Mouse (Mus musculus) heart, embryonic 15.5 days (tissue): Measurements from ENCODE around the gene Atp6v0e. TPM values are rescaled to one million over a fixed set of nuclear protein-coding genes. Genes with fewer than 3 reads are reported as not detected.

Experiments used
- ATAC-seq: fragments of 200-750 bp; cut with Nextera tagmentation; replicated peaks from 2 replicates; pipeline ENCODE4 v1.8.0; 2017; ENCODE audit warnings: low read depth, moderate TSS enrichment; ENCODE audit not compliant: insufficient number of reproducible peaks, insufficient read depth, low FRiP score
- H3K27ac ChIP-seq: fragments of 300-500 bp; sonication (generic); 2 replicates; pipeline ENCODE4 v1.5.1; 2015; ENCODE audit warnings: mild to moderate bottlenecking, inconsistent platforms
- H3K27me3 ChIP-seq: fragments of 300-500 bp; sonication (generic); 2 replicates; pipeline ENCODE4 v1.6.1; 2015; ENCODE audit warnings: inconsistent platforms
- H3K36me3 ChIP-seq: fragments of 300-500 bp; sonication (generic); 2 replicates; pipeline ENCODE4 v1.6.1; 2015; ENCODE audit warnings: mild to moderate bottlenecking, inconsistent platforms
- H3K4me1 ChIP-seq: fragments of 300-500 bp; sonication (generic); replicated peaks from 2 replicates; pipeline ENCODE4 v1.6.1; 2015; ENCODE audit warnings: inconsistent platforms
- H3K4me2 ChIP-seq: fragments of 300-500 bp; sonication (generic); 2 replicates; pipeline ENCODE4 v1.6.1; 2015; ENCODE audit warnings: inconsistent platforms, mild to moderate bottlenecking, moderate library complexity
- H3K4me3 ChIP-seq: fragments of 300-500 bp; sonication (generic); 2 replicates; pipeline ENCODE4 v1.5.1; 2015; ENCODE audit warnings: mild to moderate bottlenecking, inconsistent platforms
- H3K9ac ChIP-seq: fragments of 300-500 bp; sonication (generic); 2 replicates; pipeline ENCODE4 v1.6.1; 2015; ENCODE audit warnings: mild to moderate bottlenecking, inconsistent platforms
- H3K9me3 ChIP-seq: fragments of 300-500 bp; sonication (generic); replicated peaks from 2 replicates; pipeline ENCODE4 v1.6.1; 2016; ENCODE audit warnings: inconsistent platforms
- WGBS: fragments of 180-500 bp; shearing (Covaris S2); methylation state at CpG from one replicate; pipeline ENCODE4 v1.1.7; 2015; ENCODE audit warnings: mixed read lengths; 5-methylcytosine and 5-hydroxymethylcytosine counted together
- polyA plus RNA-seq: library from polyadenylated mRNA; unstranded; fragments of >200 nt; fragmentation: Nextera tagmentation; extraction: Ambion mirVana; gene quantifications from 2 replicates; pipeline ENCODE4 v1.2.1, GENCODE M21; 2015

Atp6v0e gene
- polyA plus RNA-seq, 1 experiment from 2014 or later: 200 TPM

GRCm38 (mm10) chr17:26703671-26704070 lies 40.6 kb downstream of the Atp6v0e start:
- no peaks in the 10 kb centered on the region for H3K27me3 ChIP-seq
- H3K4me3 ChIP-seq: no peak overlapping the region
- peaks cover 52% of the 10 kb centered on the region for H3K4me1 ChIP-seq
- ATAC-seq: no peak
- H3K4me2 ChIP-seq: no peak overlapping the region
- H3K9ac ChIP-seq: no peak overlapping the region
- 78% methylated on average over 4 of the region's 4 CpGs for WGBS
- H3K27ac ChIP-seq: no peak overlapping the region
- peaks cover 10% of the 10 kb centered on the region for H3K36me3 ChIP-seq
- no peaks in the 10 kb centered on the region for H3K9me3 ChIP-seq

- no peak for ATAC-seq
- Histone ChIP-seq H3K9ac (no peak overlapping the region), H3K27ac (peak overlapping the region; percentile 71), H3K9me3 (no peaks in the 10 kb centered on the region), H3K4me2 (no peak overlapping the region), H3K4me3 (no peak overlapping the region), H3K27me3 (no peaks in the 10 kb centered on the region), H3K4me1 (peaks cover 53% of the 10 kb centered on the region), H3K36me3 (peaks cover 3% of the 10 kb centered on the region; the same call in 1 of the 2 replicates)
- whole genome bisulfite sequencing: 45% methylated on average over 11 of the region's 11 CpGs
Observed at GRCm38 (mm10) chr17:26705463-26706359, 42.7 kb downstream of the Atp6v0e start.

- no peak overlapping the region for H3K4me3 ChIP-seq
- H3K4me1 ChIP-seq: peaks cover 43% of the 10 kb centered on the region
- no peaks in the 10 kb centered on the region for H3K27me3 ChIP-seq
- H3K4me2 ChIP-seq: no peak overlapping the region
- 51% methylated on average over 7 of the region's 7 CpGs for whole genome bisulfite sequencing
- H3K9me3 ChIP-seq: no peaks in the 10 kb centered on the region
- ATAC-seq: no peak
- no peak overlapping the region for H3K9ac ChIP-seq
- no peak overlapping the region for H3K27ac ChIP-seq
- peaks cover 3% of the 10 kb centered on the region; the same call in 1 of the 2 replicates for H3K36me3 ChIP-seq
Observed at GRCm38 (mm10) chr17:26707066-26707465, 44.0 kb downstream of the Atp6v0e start.

- Histone ChIP-seq H3K4me3 (no peak overlapping the region), H3K36me3 (peaks cover 3% of the 10 kb centered on the region; the same call in 1 of the 2 replicates), H3K9me3 (no peaks in the 10 kb centered on the region), H3K4me1 (peaks cover 35% of the 10 kb centered on the region), H3K4me2 (no peak overlapping the region), H3K9ac (no peak overlapping the region), H3K27ac (no peak overlapping the region), H3K27me3 (no peaks in the 10 kb centered on the region)
- ATAC-seq: no peak
Observed at GRCm38 (mm10) chr17:26708499-26708898, 45.5 kb downstream of the Atp6v0e start.

- H3K36me3 ChIP-seq: peaks cover 3% of the 10 kb centered on the region; the same call in 1 of the 2 replicates
- 44% methylated on average over 9 of the region's 9 CpGs for WGBS
- no peak overlapping the region for H3K9ac ChIP-seq
- no peaks in the 10 kb centered on the region for H3K27me3 ChIP-seq
- H3K27ac ChIP-seq: no peak overlapping the region
- H3K9me3 ChIP-seq: no peaks in the 10 kb centered on the region
- H3K4me3 ChIP-seq: no peak overlapping the region
- H3K4me1 ChIP-seq: peaks cover 35% of the 10 kb centered on the region
- H3K4me2 ChIP-seq: no peak overlapping the region
- ATAC-seq: no peak
Observed at GRCm38 (mm10) chr17:26708993-26709590, 46.1 kb downstream of the Atp6v0e start.

- Histone ChIP-seq H3K4me3 (no peak overlapping the region), H3K4me1 (peaks cover 44% of the 10 kb centered on the region), H3K9ac (no peak overlapping the region), H3K27ac (peak overlapping the region; percentile 29), H3K4me2 (no peak overlapping the region), H3K9me3 (no peaks in the 10 kb centered on the region), H3K27me3 (no peaks in the 10 kb centered on the region), H3K36me3 (no peaks in the 10 kb centered on the region)
- ATAC-seq: no peak
- 24% methylated on average over 6 of the region's 6 CpGs for WGBS
Observed at GRCm38 (mm10) chr17:26710049-26710448, 47.0 kb downstream of the Atp6v0e start.

GRCm38 (mm10) chr17:26715271-26715758 lies 52.3 kb downstream of the Atp6v0e start, which contains the start of gene Crebrf:
Gene Crebrf, plus strand, starts transcription at chr17:26715650.
- H3K27ac ChIP-seq: peak within 1 kb of the TSS; percentile 93
- peak; percentile 79 for ATAC-seq
- no peaks in the 10 kb centered on the region for H3K27me3 ChIP-seq
- peak within 1 kb of the TSS; percentile 86 for H3K9ac ChIP-seq
- peak within 1 kb of the TSS; percentile 98 for H3K4me3 ChIP-seq
- H3K4me2 ChIP-seq: peak within 1 kb of the TSS; percentile 80
- H3K36me3 ChIP-seq: no peaks in the 10 kb centered on the region
- H3K4me1 ChIP-seq: peaks cover 15% of the 10 kb centered on the region
- no peaks in the 10 kb centered on the region for H3K9me3 ChIP-seq
- WGBS: under 1% methylated on average over 41 of the region's 41 CpGs

GRCm38 (mm10) chr17:26715916-26716717 lies 53.1 kb downstream of the Atp6v0e start:
- Histone ChIP-seq H3K4me2 (peak overlapping the region; percentile 80), H3K4me3 (peak overlapping the region; percentile 98), H3K4me1 (peaks cover 9% of the 10 kb centered on the region; the same call in 1 of the 2 replicates), H3K9me3 (no peaks in the 10 kb centered on the region), H3K36me3 (no peaks in the 10 kb centered on the region), H3K9ac (peak overlapping the region; percentile 86), H3K27me3 (no peaks in the 10 kb centered on the region), H3K27ac (peak overlapping the region; percentile 93)
- ATAC-seq: peak; percentile 98
- under 1% methylated on average over 71 of the region's 75 CpGs for WGBS

GRCm38 (mm10) chr17:26717868-26718267 lies 54.8 kb downstream of the Atp6v0e start:
- Histone ChIP-seq H3K36me3 (no peaks in the 10 kb centered on the region), H3K4me1 (peaks cover 9% of the 10 kb centered on the region; the same call in 1 of the 2 replicates), H3K27ac (no peak overlapping the region), H3K4me3 (no peak overlapping the region), H3K4me2 (no peak overlapping the region), H3K27me3 (no peaks in the 10 kb centered on the region), H3K9ac (no peak overlapping the region), H3K9me3 (no peaks in the 10 kb centered on the region)
- no peak for ATAC-seq
- 70% methylated on average over 2 of the region's 2 CpGs for WGBS

- Histone ChIP-seq H3K36me3 (no peaks in the 10 kb centered on the region), H3K4me2 (no peak overlapping the region), H3K4me1 (peaks cover 7% of the 10 kb centered on the region; the same call in 1 of the 2 replicates), H3K27ac (no peak overlapping the region), H3K9me3 (no peaks in the 10 kb centered on the region), H3K4me3 (no peak overlapping the region), H3K9ac (no peak overlapping the region), H3K27me3 (no peaks in the 10 kb centered on the region)
- no peak for ATAC-seq
Observed at GRCm38 (mm10) chr17:26719405-26719804, 56.4 kb downstream of the Atp6v0e start.

- ATAC-seq: no peak
- 38% methylated on average over 2 of the region's 2 CpGs for WGBS
Observed at GRCm38 (mm10) chr17:26721802-26722201, 58.8 kb downstream of the Atp6v0e start.

More at GRCm38 (mm10) chr17:26721802-26722201, 58.8 kb downstream of the Atp6v0e start:
- Histone ChIP-seq H3K27ac (no peak overlapping the region), H3K4me2 (no peak overlapping the region), H3K27me3 (no peaks in the 10 kb centered on the region), H3K36me3 (no peaks in the 10 kb centered on the region), H3K9ac (no peak overlapping the region), H3K4me3 (no peak overlapping the region), H3K9me3 (no peaks in the 10 kb centered on the region), H3K4me1 (peaks cover 7% of the 10 kb centered on the region; the same call in 1 of the 2 replicates)
